Mouse (Mus musculus) bone marrow macrophage, adult 2 months (primary cell): ENCODE measurements around the gene Ctnnd2.

Experiments
- CTCF ChIP-seq: IDR thresholded peaks from 2 replicates; pipeline ENCODE4 v1.5.1; 2012; ENCODE audit warnings: low read depth, mild to moderate bottlenecking, low read length, moderate library complexity
- POLR2A ChIP-seq: IDR thresholded peaks from 2 replicates; pipeline ENCODE4 v1.6.1; 2012; ENCODE audit warnings: mild to moderate bottlenecking, low read depth, low read length, borderline replicate concordance

DNA sequence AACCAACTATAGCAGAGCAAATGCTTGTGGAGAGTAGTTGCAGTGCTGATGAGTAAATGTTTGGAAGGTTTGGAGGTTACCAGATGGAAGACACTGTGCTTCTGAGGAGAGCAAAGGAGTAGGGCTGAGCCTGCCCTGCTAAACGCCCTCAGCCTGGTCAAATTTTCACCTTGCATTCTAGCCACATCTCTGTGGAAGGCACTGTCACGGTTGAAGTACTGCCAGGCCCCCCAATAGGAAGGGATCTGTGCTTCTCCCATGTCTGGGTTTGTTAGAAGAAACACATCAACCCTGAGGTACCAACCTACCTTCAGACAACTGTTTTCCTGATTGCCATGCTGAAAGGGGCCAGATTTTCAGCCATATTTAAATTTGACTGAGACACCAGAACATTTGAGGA, 585.6 kb downstream of the Ctnnd2 start:
- TF ChIP-seq CTCF (no peak), POLR2A (no peak)
